Mouse (Mus musculus): ENCODE measurements around the gene Galk2.

DNA sequence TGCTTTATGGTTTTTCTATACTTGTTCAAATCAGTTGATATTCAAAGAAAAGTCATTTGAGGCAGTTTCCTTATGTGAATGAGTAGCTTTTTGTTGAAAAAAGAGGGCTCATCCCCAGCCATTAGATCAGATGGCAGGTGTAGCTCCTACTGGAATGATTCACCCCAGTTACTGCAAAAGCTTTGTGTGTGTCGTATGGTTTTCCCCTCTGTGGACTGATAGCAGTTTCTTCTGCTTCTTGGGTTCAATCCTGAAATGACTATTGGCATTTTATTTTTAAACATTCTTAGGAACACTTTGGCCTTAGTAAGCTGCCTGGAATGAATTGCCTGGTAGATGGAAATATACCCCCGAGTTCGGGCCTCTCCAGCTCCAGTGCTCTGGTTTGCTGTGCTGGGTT lies 37.4 kb downstream of the Galk2 start:
- TF ChIP-seq CTCF (IDR thresholded peaks at IDR 0.05; ENCODE audit: extremely low read depth, insufficient read depth, low read length) (no peak), POLR2A (IDR thresholded peaks at IDR 0.05; ENCODE audit: extremely low read depth, insufficient read depth, low read length) (no peak)

Measured in cortical plate, adult 2 months (tissue).